Mouse (Mus musculus): Measurements from ENCODE around the gene Abca3. TPM values are rescaled to one million over a fixed set of nuclear protein-coding genes. Genes with fewer than 3 reads are reported as not detected.
"Not testable (repeated sequence)": the region's sequence is repeated elsewhere in the genome, so short reads cannot be mapped to it uniquely, and the experiment has no call there.

Gene Abca3
- total RNA-seq, 2 experiments from 2014 or later = 66.5 to 69.8 TPM

- no peak for DNase-seq (ENCODE audit: low spot score in 2 of 2)
Measured at GRCm38 (mm10) chr17:24378496-24378895, 26.7 kb downstream of the Abca3 start.

- DNase-seq (ENCODE audit: low spot score in 2 of 2) = no peak
Measured at GRCm38 (mm10) chr17:24383789-24384188, 32.0 kb downstream of the Abca3 start.

GRCm38 (mm10) chr17:24388711-24389110, 37.0 kb downstream of the Abca3 start:
- DNase-seq (ENCODE audit: low spot score in 2 of 2) = no peak

- DNase-seq (ENCODE audit: low spot score in 2 of 2) = peak; percentile 56 to 59
Measured at GRCm38 (mm10) chr17:24389865-24390264, 38.1 kb downstream of the Abca3 start.

- peak in 1 of 2 experiments; percentile 22 for DNase-seq (ENCODE audit: low spot score in 2 of 2)
Measured at GRCm38 (mm10) chr17:24391149-24391548, 39.4 kb downstream of the Abca3 start.

GRCm38 (mm10) chr17:24393527-24393926, 41.8 kb downstream of the Abca3 start:
- DNase-seq (ENCODE audit: low spot score in 2 of 2) = no peak

- no peak for DNase-seq (ENCODE audit: low spot score in 2 of 2)
Measured at GRCm38 (mm10) chr17:24394456-24394855, 42.7 kb downstream of the Abca3 start.

- no peak for DNase-seq (ENCODE audit: low spot score in 2 of 2)
Measured at GRCm38 (mm10) chr17:24402371-24402770, 50.6 kb downstream of the Abca3 start.

- DNase-seq (ENCODE audit: low spot score in 2 of 2) = no peak
Measured at GRCm38 (mm10) chr17:24407116-24407803, 55.5 kb downstream of the Abca3 start.

GRCm38 (mm10) chr17:24413557-24414211, 61.9 kb downstream of the Abca3 start:
- DNase-seq (ENCODE audit: low spot score in 2 of 2) = no peak

- DNase-seq (ENCODE audit: low spot score in 2 of 2) = peak; percentile 91 to 94
Measured at GRCm38 (mm10) chr17:24414230-24414976, 62.7 kb downstream of the Abca3 start, which contains the start of gene Rnps1. Gene Rnps1 (plus strand): TSS chr17:24414565.

- DNase-seq (ENCODE audit: low spot score in 2 of 2) = no peak
Measured at GRCm38 (mm10) chr17:24415011-24415410, 63.3 kb downstream of the Abca3 start.

- no peak for DNase-seq (ENCODE audit: low spot score in 2 of 2)
Measured at GRCm38 (mm10) chr17:24416051-24416652, 64.4 kb downstream of the Abca3 start.

- no peak for DNase-seq (ENCODE audit: low spot score in 2 of 2)
Measured at GRCm38 (mm10) chr17:24423114-24423513, 71.4 kb downstream of the Abca3 start.

GRCm38 (mm10) chr17:24424489-24424888, 72.7 kb downstream of the Abca3 start:
- DNase-seq (ENCODE audit: low spot score in 2 of 2) = no peak

GRCm38 (mm10) chr17:24425326-24425725, 73.6 kb downstream of the Abca3 start:
- not testable (repeated sequence) for DNase-seq (ENCODE audit: low spot score in 2 of 2)

GRCm38 (mm10) chr17:24425905-24426304, 74.2 kb downstream of the Abca3 start:
- DNase-seq (ENCODE audit: low spot score in 2 of 2) = no peak

GRCm38 (mm10) chr17:24426471-24427169, 74.9 kb downstream of the Abca3 start, which contains the start of gene Eci1:
Gene Eci1 (plus strand): TSS chr17:24426641.
- peak; percentile 85 to 88 for DNase-seq (ENCODE audit: low spot score in 2 of 2)

GRCm38 (mm10) chr17:24427170-24427557, 75.4 kb downstream of the Abca3 start:
- no peak for DNase-seq (ENCODE audit: low spot score in 2 of 2)

GRCm38 (mm10) chr17:24429201-24429983, 77.6 kb downstream of the Abca3 start:
- no peak for DNase-seq (ENCODE audit: low spot score in 2 of 2)
